Mouse (Mus musculus): ENCODE data around the gene Rassf2.
A peak's percentile ranks its signal among the peaks of the same experiment; 100 is the strongest.

The Rassf2 gene

GRCm38 (mm10) chr2:132034590-132035469 lies 4.8 kb upstream of the Rassf2 start:
- DNase-seq (ENCODE audit: low spot score in 2 of 2), result no peak

- no peak for DNase-seq (ENCODE audit: low spot score in 2 of 2)
These were observed 1.5 kb upstream of the Rassf2 start for GRCm38 (mm10) chr2:132031364-132032095.

- DNase-seq (ENCODE audit: low spot score in 2 of 2), result peak in 1 of 2 experiments; percentile 57
These were observed 633 bp upstream of the Rassf2 start for GRCm38 (mm10) chr2:132030418-132031363.

GRCm38 (mm10) chr2:132028894-132029605 lies 1.0 kb downstream of the Rassf2 start:
- DNase-seq (ENCODE audit: low spot score in 2 of 2), result no peak

- DNase-seq (ENCODE audit: low spot score in 2 of 2), result no peak
These were observed 2.0 kb downstream of the Rassf2 start for GRCm38 (mm10) chr2:132028107-132028506.

GRCm38 (mm10) chr2:132027366-132027765 lies 2.7 kb downstream of the Rassf2 start:
- no peak for DNase-seq (ENCODE audit: low spot score in 2 of 2)

- no peak for DNase-seq (ENCODE audit: low spot score in 2 of 2)
These were observed 6.0 kb downstream of the Rassf2 start for GRCm38 (mm10) chr2:132024028-132024427.

GRCm38 (mm10) chr2:132022621-132023020 lies 7.4 kb downstream of the Rassf2 start:
- DNase-seq (ENCODE audit: low spot score in 2 of 2), result no peak

- no peak for DNase-seq (ENCODE audit: low spot score in 2 of 2)
These were observed 8.4 kb downstream of the Rassf2 start for GRCm38 (mm10) chr2:132021616-132022015.

- no peak for DNase-seq (ENCODE audit: low spot score in 2 of 2)
These were observed 9.0 kb downstream of the Rassf2 start for GRCm38 (mm10) chr2:132020991-132021541.

GRCm38 (mm10) chr2:132020420-132020819 lies 9.6 kb downstream of the Rassf2 start:
- no peak for DNase-seq (ENCODE audit: low spot score in 2 of 2)

- DNase-seq (ENCODE audit: low spot score in 2 of 2), result no peak
These were observed 10.7 kb downstream of the Rassf2 start for GRCm38 (mm10) chr2:132019372-132019811.

GRCm38 (mm10) chr2:132018156-132018555 lies 11.9 kb downstream of the Rassf2 start:
- DNase-seq (ENCODE audit: low spot score in 2 of 2), result no peak

GRCm38 (mm10) chr2:132017611-132018010 lies 12.4 kb downstream of the Rassf2 start:
- no peak for DNase-seq (ENCODE audit: low spot score in 2 of 2)

GRCm38 (mm10) chr2:132016034-132016433 lies 14.0 kb downstream of the Rassf2 start:
- no peak for DNase-seq (ENCODE audit: low spot score in 2 of 2)

GRCm38 (mm10) chr2:132013152-132013551 lies 16.9 kb downstream of the Rassf2 start:
- DNase-seq (ENCODE audit: low spot score in 2 of 2), result no peak

GRCm38 (mm10) chr2:132010781-132011180 lies 19.3 kb downstream of the Rassf2 start:
- DNase-seq (ENCODE audit: low spot score in 2 of 2), result no peak

- DNase-seq (ENCODE audit: low spot score in 2 of 2), result no peak
These were observed 21.9 kb downstream of the Rassf2 start for GRCm38 (mm10) chr2:132008186-132008585.

- DNase-seq (ENCODE audit: low spot score in 2 of 2), result no peak
These were observed 22.6 kb downstream of the Rassf2 start for GRCm38 (mm10) chr2:132007475-132007819.

- peak; percentile 59 to 70 for DNase-seq (ENCODE audit: low spot score in 2 of 2)
These were observed 23.2 kb downstream of the Rassf2 start for GRCm38 (mm10) chr2:132006561-132007474.
